Mouse (Mus musculus) heart, adult 2 months (tissue): Measurements from ENCODE around the gene Plekhd1.

ENCODE experiments used
- CTCF ChIP-seq: fragments of 200-600 bp; IDR thresholded peaks from 2 replicates; pipeline ENCODE4 v1.8.1; 2022; ENCODE audit warnings: antibody characterized with exemption, mild to moderate bottlenecking, moderate library complexity
- EP300 ChIP-seq: fragments of 200-500 bp; IDR thresholded peaks from 2 replicates; pipeline ENCODE4 v1.6.1; 2011; ENCODE audit warnings: low read depth, low read length, control low read depth; ENCODE audit not compliant: insufficient read depth
- POLR2A ChIP-seq: fragments of 200-500 bp; IDR thresholded peaks from 2 replicates; pipeline ENCODE4 v1.6.1; 2011; ENCODE audit warnings: mild to moderate bottlenecking, low read depth, low read length, control low read depth; ENCODE audit not compliant: insufficient read depth

- TF ChIP-seq POLR2A = no peak
- no peak for TF ChIP-seq EP300
- no peak for TF ChIP-seq CTCF
Measured at GRCm38 (mm10) chr12:80684316-80684715, 8.1 kb upstream of the Plekhd1 start.
